Mouse (Mus musculus) fat pad, adult 2 months (tissue): ENCODE measurements around the gene Gm49661.

Experiments
- DNase-seq: peaks from one replicate; pipeline ENCODE4 v3.0.0-alpha.2; 2011; ENCODE audit warnings: low read depth, low spot score; ENCODE audit errors: extremely low read depth

The Gm49661 gene

DNA sequence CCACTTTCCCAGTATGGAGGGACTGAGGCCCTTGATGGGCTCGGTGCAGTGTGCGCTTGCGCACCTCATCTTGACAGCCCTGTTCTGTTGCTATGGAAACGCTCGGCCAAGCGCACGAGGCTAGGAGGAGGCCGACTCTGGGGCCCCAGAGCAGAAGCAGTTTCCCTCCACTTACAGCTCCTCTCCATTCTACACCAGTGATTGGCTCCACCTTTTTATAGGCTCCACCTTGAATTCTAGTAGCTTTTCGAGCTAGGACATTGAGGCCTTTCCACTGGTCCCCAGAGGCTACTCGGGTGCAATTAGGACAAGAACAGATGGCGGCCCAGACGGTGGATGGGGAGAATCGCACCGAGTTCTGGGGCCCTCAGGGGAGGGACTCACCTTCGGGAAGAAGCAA, 34.4 kb downstream of the Gm49661 start:
- no peak for DNase-seq

DNA sequence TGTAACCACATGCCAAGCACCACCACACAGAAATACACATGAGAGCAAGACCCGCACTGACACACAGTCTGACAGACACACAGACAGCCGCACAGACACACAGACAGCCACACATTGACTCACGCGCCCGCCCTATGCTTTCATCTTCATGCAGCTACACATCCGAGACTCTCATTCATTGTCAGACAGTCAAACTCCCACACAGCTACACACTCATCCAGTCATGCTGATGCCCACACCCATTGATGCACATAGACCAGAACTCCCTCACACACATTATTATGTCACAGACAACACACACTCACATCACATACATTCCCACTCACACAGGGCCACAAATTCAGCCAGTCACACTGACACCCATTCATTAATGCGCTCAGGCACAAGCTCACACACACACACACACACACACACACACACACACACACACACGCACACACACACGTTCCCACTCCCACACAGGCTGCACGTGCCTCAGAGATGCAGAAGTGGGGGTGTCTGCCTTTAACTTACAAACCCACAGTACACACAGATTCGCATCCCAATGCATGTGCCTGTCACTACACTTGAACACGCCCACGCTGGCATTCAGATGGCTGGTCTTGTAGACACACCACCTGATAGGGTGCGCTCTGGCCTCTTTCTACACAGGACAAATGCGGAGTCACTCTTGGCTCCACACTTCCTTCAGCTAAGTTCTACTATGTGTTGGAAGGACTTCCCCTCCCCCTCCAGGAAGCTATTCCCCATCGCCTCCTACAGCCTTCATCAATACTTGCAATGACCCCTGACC, 35.3 kb downstream of the Gm49661 start:
- no peak for DNase-seq

DNA sequence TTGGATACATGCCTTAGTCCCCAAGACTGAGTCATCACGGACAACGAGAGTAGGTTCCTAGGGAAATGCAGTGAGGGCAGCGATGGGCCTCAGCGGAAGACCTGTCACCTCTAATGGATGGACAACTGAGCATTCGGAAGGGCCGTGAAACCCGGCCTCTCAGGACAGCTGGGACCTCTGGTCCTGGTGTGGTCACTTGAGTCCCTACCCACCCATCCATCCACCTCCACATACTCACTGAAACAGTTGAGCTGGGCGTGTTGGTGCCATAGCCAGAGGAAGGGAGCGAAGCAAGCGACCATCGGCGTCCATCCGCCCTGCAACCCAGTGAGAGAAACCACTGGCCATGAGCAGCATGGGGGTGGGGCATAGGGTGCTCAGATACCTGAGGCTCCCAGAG, 38.7 kb downstream of the Gm49661 start:
- DNase-seq = no peak

GRCm38 (mm10) chr8:84928456-84929306, 40.6 kb downstream of the Gm49661 start:
- DNase-seq = no peak

DNA sequence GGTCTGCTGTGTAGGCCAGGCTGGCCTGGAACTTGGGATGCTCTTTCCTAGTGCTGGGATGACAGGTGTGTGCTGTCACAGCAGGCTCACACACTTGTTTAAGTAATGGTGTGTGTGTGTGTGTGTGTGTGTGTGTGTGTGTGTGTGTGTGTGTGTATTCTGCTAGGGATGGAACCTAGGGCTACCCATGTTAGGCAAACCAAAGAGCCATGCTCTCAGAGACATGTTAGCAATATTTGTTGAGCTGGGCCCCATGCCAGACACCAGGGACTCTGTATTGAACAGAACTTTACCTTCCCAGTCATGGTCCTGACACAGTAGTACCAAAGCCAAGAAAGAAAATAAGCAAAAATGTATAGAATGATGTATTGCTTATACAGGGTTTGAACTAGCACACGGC, 41.7 kb downstream of the Gm49661 start:
- no peak for DNase-seq

DNA sequence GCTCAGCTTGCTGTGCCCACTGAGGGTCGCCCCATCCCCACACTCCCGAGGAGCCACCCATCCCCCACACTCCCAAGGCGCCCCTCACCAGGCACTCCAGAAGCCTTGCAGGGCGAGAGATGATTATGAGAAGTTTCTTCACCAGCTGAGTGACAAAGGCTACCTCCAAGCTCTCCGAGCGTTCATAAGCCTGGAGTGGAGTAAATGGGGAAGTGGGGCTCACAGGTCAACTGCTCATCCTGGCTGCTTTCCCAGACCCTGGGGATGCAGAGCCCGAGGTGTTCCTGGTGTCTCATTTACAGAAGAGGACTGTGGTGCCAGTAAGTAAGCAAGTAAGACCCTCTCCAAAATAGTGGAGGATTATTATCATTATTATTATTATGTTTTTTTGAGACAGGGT, 43.7 kb downstream of the Gm49661 start:
- DNase-seq = no peak

DNA sequence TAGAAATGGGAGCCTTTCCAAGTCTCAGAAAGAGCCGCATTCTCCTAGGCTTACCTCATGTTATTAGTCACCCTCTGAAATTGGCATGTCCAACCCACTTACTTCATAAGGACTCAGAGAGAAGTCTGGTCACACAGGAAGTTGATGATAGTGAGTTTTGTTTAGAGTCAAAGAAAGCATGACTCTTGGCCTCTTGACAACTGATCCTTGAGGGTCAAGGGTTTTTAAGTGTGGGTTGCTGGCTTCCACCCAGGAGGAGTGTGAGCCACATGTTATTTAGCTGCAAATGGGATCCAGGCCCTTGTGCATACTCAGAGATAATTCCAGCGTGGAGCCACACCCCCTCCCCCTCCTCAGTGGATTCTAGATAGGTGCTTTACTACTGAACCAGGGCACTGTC, 47.6 kb downstream of the Gm49661 start:
- no peak for DNase-seq

DNA sequence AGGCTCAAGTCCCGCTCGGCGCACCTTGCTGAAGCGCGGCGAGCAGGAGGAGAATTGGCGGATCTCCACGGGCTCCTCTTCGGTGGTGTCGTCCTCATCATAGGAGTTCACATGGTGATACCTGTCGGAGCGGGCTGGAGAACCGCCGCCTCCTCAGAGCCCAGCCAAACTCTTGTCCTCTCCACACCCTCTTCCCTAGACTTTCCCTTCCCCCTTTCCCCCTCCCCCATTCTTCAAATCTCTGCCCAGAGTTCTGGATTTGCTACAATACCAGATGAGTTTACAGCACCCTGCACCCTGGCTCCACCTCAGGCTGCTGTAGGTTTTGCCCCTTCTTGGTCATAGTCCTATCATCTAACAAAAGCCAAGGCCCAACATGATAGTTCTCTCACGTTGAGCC, 50.6 kb downstream of the Gm49661 start:
- no peak for DNase-seq

DNA sequence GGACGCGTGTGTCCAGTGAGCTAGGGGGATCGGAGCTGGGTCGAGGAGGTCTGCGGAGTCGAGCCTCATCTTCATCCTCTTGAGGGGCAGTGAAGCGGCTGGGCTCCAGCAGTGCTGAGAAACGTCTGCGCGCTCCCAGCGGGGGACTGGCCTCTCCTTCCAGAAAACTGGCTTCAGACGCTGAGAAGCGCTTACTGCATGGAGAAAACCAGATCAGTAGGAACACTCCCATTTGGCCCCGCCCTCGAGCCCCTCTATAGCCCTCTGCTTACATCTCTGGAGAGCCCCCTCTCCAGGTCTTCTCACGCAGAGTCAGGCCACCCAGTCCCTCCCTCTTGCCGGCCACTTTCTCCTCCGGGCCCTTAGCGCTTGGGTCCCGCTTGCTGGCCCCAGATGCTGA, 51.5 kb downstream of the Gm49661 start:
- DNase-seq = no peak
